Mouse (Mus musculus) MEL (cell line): ENCODE data around the gene Palm.

Experiments used
- CHD1 ChIP-seq: IDR thresholded peaks from 2 replicates; pipeline ENCODE4 v1.6.1; 2012; ENCODE audit warnings: low read depth, mild to moderate bottlenecking, inconsistent platforms, low read length, improper control_type of control experiment
- CTCF ChIP-seq, 3 experiments: IDR thresholded peaks in 2 of 3; conservative IDR thresholded peaks in 1 of 3; 2 replicates each; pipeline ENCODE4 v1.5.1; 2011 to 2012; ENCODE audit warnings: low read length in 3 of 3, low read depth in 2 of 3, mild to moderate bottlenecking in 2 of 3, improper control_type of control experiment in 1 of 3, inconsistent platforms in 1 of 3, mixed read lengths in 1 of 3, moderate library complexity in 1 of 3; ENCODE audit not compliant: control insufficient read depth in 1 of 3, insufficient read depth in 1 of 3, poor library complexity in 1 of 3, severe bottlenecking in 1 of 3
- E2F4 ChIP-seq: IDR thresholded peaks from 2 replicates; pipeline ENCODE4 v1.6.1; 2011; ENCODE audit warnings: low read depth, low read length, improper control_type of control experiment, borderline replicate concordance
- EP300 ChIP-seq, 2 experiments: IDR thresholded peaks; 2 replicates each; pipeline ENCODE4 v1.6.1; 2011; ENCODE audit warnings: improper control_type of control experiment in 2 of 2, low read length in 2 of 2, low read depth in 1 of 2, mild to moderate bottlenecking in 1 of 2
- HCFC1 ChIP-seq: IDR thresholded peaks from 2 replicates; pipeline ENCODE4 v1.6.1; 2012; ENCODE audit warnings: low read depth, mild to moderate bottlenecking, inconsistent platforms, low read length, improper control_type of control experiment, moderate library complexity
- ZNF384 ChIP-seq: IDR thresholded peaks from 2 replicates; pipeline ENCODE4 v1.6.1; 2012; ENCODE audit warnings: low read depth, mild to moderate bottlenecking, inconsistent platforms, low read length, improper control_type of control experiment

DNA sequence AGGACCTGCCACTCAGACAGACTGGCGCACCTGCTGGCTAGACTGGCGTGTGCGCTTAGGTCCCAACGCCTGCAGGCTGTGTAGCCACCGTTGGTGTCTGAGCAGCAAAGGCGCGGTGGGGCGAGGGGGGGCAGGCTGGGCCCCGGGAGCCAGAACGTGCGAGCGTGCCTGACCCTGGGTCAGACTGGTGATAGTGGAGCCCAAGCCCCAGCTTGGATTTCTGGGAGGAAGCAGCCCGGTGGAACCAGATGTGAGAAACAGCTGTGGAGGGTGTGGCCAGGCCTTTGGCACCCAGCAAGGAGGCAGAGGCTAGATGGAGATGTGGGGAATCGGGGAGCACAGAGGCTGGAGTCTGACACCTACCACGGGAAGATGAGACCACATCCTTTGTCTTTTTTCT is 4.0 kb downstream of the Palm start:
- TF ChIP-seq CTCF (IDR thresholded peaks at IDR 0.05 in 2 of 3, conservative IDR thresholded peaks at IDR 0.05 in 1 of 3; ENCODE audit: control insufficient read depth in 1 of 3, insufficient read depth in 1 of 3, low read depth in 2 of 3, low read length in 3 of 3, poor library complexity in 1 of 3, severe bottlenecking in 1 of 3): no peak
- TF ChIP-seq E2F4: no peak
- no peak for TF ChIP-seq ZNF384
- no peak for TF ChIP-seq CHD1
- TF ChIP-seq HCFC1: no peak
- TF ChIP-seq EP300 (IDR thresholded peaks at IDR 0.05; ENCODE audit: low read depth in 1 of 2, low read length in 2 of 2): no peak
